Mouse (Mus musculus): ENCODE data around the gene Cox15.
A peak's percentile ranks its signal among the peaks of the same experiment; 100 is the strongest.

Gene Cox15

DNA sequence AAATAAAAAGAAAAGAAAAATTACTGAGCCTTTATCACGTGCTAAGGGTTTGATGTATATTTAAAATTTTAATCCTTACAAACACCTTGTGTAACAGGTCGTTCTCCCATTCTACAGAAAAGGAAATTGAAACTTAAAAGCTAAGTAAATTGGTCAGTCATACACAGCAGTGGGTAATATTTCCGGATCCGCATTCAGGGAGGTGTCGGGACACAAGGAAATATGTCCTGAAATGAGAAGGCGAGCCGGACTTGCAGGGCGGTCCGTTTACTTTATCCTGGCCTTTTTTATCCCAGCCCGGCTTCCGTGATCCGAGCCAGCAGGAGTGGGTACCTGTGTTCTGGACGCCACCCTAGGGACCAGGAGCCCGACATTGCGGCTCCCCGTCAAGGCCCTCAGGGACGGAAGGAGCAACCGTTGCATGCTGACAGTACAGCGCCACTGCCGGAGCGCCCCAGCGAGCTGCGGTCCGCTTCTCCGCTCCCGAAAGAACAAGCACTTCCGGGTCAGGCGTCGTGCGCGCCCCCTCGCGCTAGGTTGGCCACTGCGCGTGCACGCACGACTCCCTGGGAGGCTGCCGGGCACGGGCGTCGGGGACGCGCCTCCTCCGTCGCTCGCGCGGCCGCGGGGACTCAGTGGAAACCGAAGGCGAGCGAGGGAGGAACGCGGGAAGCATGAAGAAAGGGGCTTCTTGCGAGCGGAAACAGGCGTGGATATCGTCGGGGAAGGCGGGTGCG is at the start of gene Cox15, which contains the start of gene Cutc:
Gene Cox15 (minus strand): TSS at position 512 of the 737 bp plus-strand sequence.
Gene Cutc (plus strand): TSS at position 508 of the 737 bp plus-strand sequence.
- DNase-seq (ENCODE audit: extremely low read depth, low read depth): peak; percentile 88

DNA sequence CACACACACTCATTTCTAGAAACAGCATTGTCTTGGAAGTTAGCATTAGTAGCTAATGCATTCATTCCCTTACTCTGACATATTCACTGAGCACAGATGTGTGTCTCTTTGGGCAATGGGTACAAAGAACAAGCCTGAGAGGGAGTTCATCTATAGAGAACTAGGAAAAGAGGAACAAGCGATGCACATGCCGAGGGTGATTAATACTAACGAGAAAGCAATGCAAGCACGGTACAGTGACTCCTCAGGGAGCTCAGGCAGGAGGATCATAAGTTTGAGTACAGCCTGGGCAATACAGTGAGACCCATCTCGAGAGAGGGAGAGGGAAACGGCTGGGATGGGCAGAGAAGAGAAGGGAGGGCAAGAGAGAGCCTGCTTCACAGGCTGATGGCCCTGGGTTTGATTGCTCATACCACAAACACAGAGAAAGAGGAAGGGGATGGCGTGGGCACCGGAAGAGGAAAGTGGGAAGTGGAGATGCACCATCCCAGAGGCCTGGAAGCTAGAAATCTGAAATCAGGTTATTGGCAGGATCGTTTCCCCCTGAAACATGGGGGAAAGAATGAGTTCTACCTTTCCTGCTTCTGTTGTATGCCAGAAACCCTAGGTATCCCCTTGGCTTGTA is 48.7 kb upstream of the Cox15 start:
- peak; percentile 51 for DNase-seq (ENCODE audit: extremely low read depth, low read depth)

DNA sequence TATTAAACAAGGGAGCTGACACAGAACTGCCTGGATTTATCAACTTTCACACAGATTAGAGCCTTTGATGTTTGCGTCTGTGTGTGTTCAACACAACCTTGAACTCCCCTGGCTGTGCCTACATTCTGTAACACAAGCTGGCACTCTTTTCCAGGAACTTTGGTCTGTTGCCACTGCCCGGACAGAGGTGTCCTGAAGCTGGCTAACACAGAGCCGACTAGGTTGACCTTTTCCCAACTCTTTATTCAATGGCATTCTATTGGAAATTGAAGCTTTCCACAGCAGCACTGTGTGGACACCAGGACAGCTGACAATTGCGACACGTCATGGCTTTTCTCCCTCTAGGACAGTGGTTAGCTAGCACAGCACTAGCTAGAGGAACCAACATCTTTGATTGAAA is 44.4 kb upstream of the Cox15 start:
- DNase-seq (ENCODE audit: extremely low read depth, low read depth): no peak

DNA sequence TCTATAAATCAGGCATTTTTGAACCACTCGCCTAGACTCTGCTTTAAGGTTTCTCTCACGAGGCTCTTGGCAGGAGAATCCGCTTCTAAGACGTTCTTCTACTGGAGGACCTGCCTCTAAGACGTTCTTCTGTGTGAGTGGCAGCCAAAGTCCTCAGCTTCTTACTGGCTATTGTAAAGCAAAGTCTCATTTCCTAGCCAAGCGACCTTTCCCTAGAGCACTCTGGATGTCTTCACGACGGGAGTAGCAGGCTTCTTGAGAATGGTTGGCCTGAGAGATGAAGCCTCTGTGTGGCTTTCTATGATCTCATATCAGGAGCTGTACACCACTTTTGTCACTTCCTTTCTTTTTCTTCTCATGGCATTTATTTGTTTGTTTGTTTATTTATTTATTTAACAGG is 42.7 kb upstream of the Cox15 start:
- DNase-seq (ENCODE audit: extremely low read depth, low read depth): no peak

DNA sequence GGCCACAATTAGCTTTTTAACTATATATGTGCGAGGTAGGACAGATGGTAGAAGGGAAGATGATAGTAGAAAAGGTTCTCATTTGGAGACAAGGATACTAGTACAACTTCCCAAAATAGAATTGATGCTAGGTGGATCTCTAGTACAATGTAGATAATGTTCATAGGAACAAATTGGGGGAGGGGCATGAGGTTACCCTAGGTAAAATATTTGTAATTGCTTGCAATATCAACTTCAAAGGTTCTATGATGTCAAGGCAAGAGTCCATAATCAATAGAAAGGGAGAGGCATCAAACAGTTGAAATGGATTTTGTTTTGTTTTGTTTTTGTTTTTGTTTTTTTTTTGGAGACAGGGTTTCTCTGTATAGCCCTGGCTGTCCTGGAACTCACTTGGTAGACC is 41.2 kb upstream of the Cox15 start:
- DNase-seq (ENCODE audit: extremely low read depth, low read depth): no peak

DNA sequence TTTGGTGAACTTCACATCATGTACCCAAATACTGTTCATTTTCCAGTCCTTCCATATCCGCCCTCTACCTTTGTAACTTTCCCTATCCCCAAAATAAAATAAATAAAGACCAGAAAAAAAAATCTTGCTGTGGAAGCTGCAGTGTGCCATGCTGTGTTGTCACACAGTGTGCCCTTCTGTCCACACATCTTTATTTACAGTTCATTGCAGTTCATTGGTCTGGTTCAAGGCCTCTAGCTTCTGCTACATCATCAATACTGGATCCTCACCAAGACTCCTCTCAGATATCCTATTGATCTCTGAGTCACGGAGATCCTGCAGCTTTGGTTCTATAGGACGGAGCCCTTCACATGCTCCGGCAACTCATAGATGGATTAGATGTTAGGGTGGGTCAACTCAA is 39.7 kb upstream of the Cox15 start:
- DNase-seq (ENCODE audit: extremely low read depth, low read depth): no peak

DNA sequence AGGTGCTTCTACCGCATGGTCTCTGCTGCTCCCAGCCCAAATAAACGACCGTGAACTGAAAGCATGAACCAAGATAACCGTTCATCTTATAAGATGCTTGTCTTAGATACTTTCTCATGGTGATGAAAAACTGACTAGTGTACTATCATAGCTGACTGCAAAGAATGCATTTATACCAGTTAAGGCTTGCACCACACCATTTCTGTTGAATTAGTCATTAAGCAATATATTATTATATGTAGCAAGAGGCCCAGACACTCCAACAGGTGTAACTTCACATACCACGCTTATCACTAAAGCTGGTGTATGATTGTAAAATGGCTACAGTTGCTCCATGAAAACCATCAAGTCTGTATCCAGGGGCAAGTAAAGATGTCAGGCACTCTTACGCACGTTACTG is 37.0 kb upstream of the Cox15 start:
- no peak for DNase-seq (ENCODE audit: extremely low read depth, low read depth)

DNA sequence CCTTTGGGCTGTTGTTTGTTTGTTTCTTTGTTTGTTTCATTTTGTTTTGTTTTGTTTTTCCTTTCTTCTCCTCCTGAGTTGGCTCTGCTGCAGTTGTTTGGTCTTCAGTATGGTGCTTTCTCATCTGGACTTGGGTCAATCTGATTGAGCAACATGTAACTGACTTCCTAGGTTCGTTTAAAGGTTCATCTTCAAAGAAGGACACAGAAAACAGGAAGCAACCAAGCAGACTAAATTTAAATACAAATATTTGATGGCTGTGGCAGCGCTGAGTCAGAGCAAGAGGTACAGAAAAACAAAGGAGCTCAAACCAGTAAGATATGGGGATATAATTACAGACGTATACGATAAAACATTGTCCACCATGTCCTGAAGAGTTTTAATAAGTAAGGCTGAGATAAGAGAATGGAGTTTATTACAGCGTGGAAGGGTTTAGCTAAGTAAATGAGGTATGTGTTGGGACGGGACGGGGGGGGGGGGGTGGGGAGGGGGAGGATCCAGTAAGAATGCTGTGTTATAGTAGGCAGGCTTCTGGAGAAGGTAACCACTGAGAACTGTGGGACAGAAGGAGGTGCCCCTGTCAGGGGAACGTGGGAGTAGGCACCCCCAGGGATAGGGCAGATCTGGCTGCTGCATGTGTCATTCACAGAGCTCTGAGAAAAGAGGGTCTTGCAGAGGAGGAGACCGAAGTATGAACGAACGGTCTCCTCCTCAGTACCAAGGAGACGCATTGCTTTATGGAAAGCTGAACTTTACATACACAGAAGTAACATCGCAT is 33.6 kb upstream of the Cox15 start:
- DNase-seq (ENCODE audit: extremely low read depth, low read depth): peak; percentile 47

DNA sequence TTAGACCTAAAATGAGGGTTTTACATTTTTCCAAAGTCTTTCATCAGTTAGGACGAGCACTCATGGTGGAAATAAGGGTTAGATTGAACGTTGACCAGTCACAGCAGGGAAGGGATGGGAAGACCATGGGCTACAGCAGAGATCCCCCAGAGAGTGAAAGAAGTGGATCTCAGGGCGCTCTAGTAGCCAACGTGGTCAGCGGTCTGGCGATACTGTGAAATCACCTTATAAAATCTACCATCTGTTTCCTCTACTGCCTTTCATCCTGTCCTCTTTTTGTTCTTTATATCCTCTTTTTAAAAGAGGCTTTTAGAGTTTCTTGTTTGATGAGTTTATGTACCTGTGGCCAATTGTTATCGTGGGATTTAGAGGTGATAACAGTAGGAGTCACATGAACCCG is 32.0 kb upstream of the Cox15 start:
- no peak for DNase-seq (ENCODE audit: extremely low read depth, low read depth)

DNA sequence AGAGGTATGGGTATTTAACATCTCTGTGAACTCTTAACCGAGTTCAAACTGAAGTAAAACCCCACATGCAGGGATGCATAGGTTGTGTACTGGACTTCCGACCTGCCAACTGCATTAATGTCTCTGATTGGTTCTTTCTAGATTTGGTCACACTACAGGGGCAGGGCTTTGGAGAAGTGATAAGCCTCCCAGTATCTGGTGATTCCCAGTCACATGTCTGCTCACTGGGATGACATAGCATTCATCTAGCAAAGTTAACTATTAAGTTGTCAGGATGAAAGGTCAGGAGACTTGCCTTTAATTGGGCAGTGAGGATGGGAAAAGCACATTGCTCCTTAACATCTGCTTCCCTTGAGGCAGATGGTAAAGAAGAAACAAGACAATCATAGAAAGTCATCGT is 29.2 kb upstream of the Cox15 start, which contains the start of gene Abcc2:
Gene Abcc2 (plus strand): TSS at position 213 of the 400 bp plus-strand sequence.
- DNase-seq (ENCODE audit: extremely low read depth, low read depth): no peak

DNA sequence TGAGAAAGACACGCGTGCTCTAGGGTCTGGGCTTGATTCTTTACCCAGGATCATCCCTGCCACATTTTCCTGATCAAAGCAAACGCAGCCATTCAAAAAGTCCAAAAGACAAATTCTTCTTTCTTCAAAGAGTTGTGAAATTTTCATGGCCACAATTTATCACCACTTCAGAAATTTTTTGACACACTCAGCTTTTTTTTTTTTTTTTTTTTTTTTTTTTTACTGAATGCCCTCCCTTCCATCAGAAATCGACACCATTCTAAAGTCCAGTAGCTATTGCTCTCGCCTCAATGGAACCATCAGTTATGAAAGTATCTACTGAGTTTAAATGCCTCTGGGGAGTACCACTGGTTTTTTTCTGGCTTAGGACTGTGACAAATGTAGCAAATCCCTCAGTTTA is 27.6 kb upstream of the Cox15 start:
- no peak for DNase-seq (ENCODE audit: extremely low read depth, low read depth)

DNA sequence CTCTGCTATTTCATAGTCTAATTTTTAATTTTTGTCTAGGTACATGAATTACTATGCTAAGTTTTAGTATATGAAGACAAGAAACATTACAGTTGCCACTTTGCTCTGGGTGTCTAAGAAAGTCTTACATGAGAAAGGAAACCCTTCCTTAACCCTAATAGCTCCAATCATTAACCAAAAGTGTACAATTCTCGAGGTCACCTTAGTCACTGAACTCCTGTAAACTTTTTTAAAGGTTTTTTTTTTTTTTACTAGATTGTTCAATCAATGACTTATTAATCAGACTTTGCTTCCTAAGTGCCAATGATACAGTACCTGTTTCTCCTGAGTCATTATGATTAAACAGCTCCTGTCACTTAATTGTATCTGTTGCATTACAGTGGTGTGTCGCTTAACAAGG is 24.5 kb upstream of the Cox15 start:
- DNase-seq (ENCODE audit: extremely low read depth, low read depth): no peak

DNA sequence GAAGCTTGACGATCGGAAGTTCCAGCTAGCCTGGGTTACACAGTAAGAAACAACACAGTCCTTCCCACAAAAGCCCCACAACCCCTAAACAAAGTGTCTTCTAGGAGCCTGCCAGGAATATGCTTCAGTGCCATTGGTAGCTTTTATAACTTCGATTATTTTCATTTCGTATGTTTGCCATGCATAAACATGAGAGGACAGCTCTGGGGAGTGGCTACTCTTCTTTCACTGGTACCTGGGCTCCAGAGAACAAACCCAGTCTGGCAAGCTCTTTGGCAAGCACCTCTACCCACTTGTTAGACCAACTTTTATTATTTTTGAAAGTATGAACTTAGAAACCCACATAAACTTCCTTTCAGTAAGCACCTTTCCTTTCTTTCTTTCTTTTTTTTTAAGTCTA is 23.8 kb upstream of the Cox15 start:
- DNase-seq (ENCODE audit: extremely low read depth, low read depth): no peak

DNA sequence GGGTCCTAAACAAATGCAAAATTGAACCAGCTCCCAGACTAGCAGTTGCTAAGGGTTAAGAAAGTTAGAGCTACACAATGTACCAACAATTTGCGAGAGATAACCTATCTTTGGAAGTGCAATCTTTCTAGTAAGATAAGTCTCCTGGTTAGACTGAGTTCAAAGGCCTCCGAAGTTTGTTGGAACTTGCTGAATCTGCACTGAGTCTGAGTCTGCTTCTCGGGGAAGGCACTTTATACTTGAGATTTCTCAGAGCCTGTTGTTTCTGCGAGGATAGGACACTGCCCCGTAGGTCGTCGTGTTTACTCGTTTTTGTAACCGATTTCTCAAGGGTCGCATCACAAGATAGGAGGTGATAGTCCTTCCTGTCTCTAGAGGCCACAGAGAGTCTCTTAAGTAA is 22.6 kb upstream of the Cox15 start:
- no peak for DNase-seq (ENCODE audit: extremely low read depth, low read depth)

DNA sequence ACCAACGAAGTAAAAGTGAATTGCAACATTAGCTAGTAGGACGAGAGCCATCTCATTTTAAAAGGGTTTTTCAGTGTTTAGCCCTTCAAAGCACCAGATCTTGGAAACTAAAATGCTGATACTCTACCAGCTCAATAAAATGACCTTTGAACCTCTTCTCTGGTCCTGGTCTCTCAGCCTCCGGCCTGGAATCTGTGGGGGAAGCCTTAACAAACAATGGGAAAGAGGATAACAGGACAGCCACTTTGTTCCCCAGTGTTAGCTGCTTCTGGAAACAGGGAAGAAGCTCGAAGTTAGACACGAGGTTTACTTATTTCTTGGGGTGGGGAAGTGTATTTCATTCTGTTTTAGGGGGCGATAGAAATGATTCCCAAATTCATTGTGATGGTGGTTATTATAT is 19.5 kb upstream of the Cox15 start:
- no peak for DNase-seq (ENCODE audit: extremely low read depth, low read depth)

DNA sequence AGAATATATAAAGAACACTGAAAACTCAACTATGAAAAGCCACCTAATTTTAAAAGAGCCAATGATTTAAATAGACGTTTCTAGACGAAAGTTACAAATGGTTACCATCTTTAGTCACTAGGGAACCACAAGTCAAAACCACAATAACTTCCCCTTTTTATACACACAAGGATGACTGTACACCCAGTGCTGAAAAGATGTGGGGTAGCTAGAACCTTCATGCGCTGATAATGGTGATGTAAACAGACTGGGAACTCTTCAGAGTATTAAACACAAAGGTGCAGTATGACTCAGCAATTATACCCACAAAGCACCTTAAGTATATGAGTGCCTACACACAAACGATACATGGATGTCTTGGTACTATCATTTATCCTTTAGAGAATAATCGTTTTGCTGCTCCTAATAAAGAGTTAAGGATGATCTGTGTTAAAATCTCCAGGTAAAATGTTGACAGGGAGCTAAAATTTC is 18.7 kb upstream of the Cox15 start:
- peak; percentile 98 for DNase-seq (ENCODE audit: extremely low read depth, low read depth)

DNA sequence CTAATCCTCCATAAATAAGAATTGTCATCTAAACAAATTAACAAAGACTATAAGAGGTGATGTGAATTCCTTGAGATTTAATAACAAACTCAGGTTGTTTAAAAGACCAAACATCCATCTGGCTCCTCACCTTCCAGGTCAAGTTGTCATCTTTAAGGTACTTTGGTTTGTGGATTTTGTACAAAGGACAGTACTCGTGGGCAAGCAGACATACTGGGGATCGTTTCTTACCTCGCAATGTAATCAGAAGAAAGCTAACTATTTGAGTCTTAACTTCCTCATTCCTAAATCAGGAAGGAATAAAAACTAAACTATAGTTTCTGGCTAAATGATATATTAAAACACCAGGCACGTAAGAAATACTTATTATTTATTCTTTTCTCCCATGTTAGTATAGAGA is 17.8 kb upstream of the Cox15 start:
- DNase-seq (ENCODE audit: extremely low read depth, low read depth): peak; percentile 59

DNA sequence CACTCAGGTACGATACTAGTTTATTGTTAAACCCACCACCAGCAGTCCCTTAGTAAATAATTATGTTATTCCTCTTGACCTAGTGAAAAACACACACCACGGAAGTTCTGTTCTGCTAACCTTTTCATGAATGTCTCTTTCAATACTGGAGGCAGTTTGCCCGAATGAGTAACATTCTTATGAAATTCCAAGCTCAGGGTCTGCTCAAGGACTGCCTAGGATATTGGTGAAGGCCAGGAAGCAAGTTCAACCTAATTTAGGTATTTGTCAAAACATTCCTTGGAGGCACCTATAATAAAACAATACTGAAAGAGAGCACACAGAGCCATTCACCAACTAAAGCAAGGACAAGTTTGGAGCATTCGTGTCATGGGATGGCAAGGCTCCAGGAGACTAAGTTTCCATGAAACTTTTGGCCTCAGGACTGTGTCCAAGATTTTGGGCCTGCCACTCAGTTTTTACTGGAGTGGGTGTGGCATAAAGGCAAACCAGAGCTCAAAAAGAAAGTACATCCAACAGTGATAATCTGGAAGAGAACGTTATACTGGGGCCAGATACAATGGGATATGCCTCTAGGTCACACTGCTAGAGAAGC is 16.7 kb upstream of the Cox15 start:
- DNase-seq (ENCODE audit: extremely low read depth, low read depth): no peak

DNA sequence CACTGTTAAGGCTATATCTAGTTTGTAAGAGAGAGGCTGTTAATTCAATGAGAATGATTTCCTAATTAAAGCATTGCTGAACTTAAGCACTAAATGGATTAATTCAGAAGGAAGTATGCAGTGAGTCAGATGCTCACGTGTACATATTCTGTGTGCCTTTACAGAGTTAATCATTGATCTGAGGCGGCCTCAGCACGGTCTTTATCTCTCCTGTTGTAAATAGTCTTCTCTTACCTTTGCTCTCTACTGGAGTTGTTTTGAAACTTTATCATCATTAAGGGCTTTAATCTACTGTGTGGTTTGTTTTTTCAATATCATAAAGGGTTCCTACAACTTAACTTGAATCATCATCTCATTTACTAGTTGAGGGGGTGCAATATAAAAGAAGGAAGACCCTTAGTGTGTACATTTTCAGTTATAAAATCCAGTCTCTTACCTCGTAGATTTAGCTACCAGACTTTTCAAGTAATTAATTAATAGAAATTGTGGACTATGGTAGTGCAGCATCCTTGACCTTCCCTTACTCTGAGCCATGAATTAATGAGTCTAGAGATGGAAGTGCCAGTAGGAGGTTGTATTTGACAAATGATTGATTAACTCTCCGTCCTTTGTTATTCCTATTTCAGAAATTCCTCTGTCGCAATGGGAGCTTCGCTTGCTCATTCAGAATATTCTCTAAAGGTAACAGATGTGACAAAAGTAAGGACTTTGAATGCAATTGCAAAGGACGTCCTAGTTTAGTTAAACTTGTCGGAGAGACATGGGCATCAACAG is 14.9 kb upstream of the Cox15 start:
- DNase-seq (ENCODE audit: extremely low read depth, low read depth): no peak

DNA sequence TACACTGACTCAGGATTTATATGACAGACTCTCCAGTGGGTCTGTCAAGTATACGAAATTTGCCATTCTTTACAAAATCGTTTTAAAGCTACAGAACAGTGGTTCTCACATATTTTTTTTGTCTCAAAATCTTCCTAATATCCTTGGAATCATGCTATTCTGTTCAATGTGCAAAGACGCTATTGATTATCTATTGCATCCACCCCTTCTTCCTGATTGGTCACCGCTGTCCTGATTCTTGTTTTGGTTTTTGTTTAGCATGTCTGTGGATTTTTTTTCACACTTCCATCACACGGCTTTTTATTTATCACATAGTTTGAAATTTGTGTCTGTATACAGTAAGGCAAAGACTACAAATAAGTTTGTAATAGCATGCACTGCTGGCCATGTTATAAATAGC is 13.7 kb upstream of the Cox15 start:
- DNase-seq (ENCODE audit: extremely low read depth, low read depth): no peak

DNA sequence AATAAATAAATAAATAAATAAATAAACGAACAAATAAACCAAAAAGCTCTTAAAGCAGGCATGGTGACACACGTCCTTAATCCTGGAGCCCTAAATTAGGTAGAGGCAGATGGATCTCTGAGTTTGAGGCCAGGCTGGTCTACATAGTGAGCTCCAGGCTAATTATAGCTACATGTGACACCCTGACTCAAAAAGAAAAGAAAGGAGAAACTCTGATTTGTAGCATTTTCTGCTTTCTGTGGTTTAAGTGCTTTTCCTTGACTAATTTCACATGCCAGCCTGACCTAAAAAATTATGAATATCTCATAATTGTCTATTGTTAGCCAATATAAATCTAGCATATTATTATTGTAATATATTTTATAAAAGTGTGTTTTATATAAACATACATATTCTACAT is 9.6 kb upstream of the Cox15 start:
- no peak for DNase-seq (ENCODE audit: extremely low read depth, low read depth)

Data from MEL-GATA-1-ER (cell line).